Mouse (Mus musculus): Measurements from ENCODE around the gene Gm382. TPM values are rescaled to one million over a fixed set of nuclear protein-coding genes. Genes with fewer than 3 reads are reported as not detected.

Gene Gm382
- total RNA-seq (2012; rRNA removed) (not detected in 2 replicates), polyA plus RNA-seq (2012; ENCODE audit: insufficient read depth in 1 of 2, insufficient read length in 2 of 2, low read depth in 1 of 2, low replicate concordance in 2 of 2, missing spikeins in 1 of 2) (not detected)

DNA sequence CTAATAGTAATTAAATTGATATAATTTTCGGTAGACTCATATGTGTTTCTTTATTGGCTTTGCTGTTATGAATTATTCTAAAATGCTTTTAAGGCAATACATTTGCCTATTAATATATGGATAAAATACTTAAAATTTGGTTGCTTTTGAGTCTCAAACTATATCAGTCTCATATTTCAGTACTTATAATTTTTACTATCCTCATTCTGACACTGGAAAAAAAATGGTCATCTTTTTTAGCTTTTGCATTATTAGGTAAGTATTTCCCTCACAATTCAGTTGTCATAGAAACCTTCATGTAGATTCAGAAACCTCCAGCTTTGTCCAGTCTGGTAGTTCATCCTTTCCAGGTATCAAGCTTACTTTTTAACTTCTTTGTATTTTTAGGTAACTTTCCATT is at the start of gene Gm382:
Gene Gm382, plus strand, starts transcription at position 301 of the 400 bp plus-strand sequence.
- TF ChIP-seq USF1 (IDR thresholded peaks at IDR 0.05; ENCODE audit: low read depth, low read length), result no peak
- TF ChIP-seq CTCF (IDR thresholded peaks at IDR 0.05 in 2 of 3, conservative IDR thresholded peaks at IDR 0.05 in 1 of 3; ENCODE audit: control insufficient read depth in 1 of 3, insufficient read depth in 1 of 3, low read depth in 2 of 3, low read length in 3 of 3, poor library complexity in 1 of 3, severe bottlenecking in 1 of 3), result no peak
- TF ChIP-seq NRF1 (IDR thresholded peaks at IDR 0.05; ENCODE audit: insufficient read depth, low read depth, low read length, poor library complexity, severe bottlenecking), result no peak
- no peak for TF ChIP-seq ZNF384 (IDR thresholded peaks at IDR 0.05; ENCODE audit: low read depth, low read length)
- no peak for TF ChIP-seq MAFK (IDR thresholded peaks at IDR 0.05; ENCODE audit: borderline replicate concordance, low read depth, low read length)
- no peak for TF ChIP-seq POLR2AphosphoS5 (IDR thresholded peaks at IDR 0.05; ENCODE audit: borderline replicate concordance, low read depth, low read length)
- no peak for TF ChIP-seq GATA1 (IDR thresholded peaks at IDR 0.05; ENCODE audit: low read depth, low read length)
- TF ChIP-seq MYC (IDR thresholded peaks at IDR 0.05; ENCODE audit: low read depth, low read length), result no peak
- no peak for TF ChIP-seq MYB (IDR thresholded peaks at IDR 0.05; ENCODE audit: low read depth, low read length)
- TF ChIP-seq CHD1 (IDR thresholded peaks at IDR 0.05; ENCODE audit: low read depth, low read length), result no peak
- no peak for TF ChIP-seq EP300 (IDR thresholded peaks at IDR 0.05; ENCODE audit: low read depth in 1 of 2, low read length in 2 of 2)
- TF ChIP-seq MAX (IDR thresholded peaks at IDR 0.05; ENCODE audit: low read length), result no peak
- no peak for TF ChIP-seq CHD2 (IDR thresholded peaks at IDR 0.05; ENCODE audit: low read length)

GRCm38 (mm10) chrX:127070179-127070578 is 30.4 kb downstream of the Gm382 start:
- Histone ChIP-seq H3K27me3 (ENCODE audit: control insufficient read depth in 1 of 2, insufficient read depth in 2 of 2, low read length in 2 of 2) (no peaks in the 10 kb centered on the region), H3K4me3 (ENCODE audit: control insufficient read depth in 1 of 2, insufficient read depth in 1 of 2, low read depth in 2 of 2, low read length in 2 of 2) (no peak overlapping the region), H3K36me3 (ENCODE audit: control insufficient read depth in 1 of 2, insufficient read depth in 2 of 2, low read length in 2 of 2) (no peaks in the 10 kb centered on the region), H3K79me2 (ENCODE audit: control insufficient read depth, insufficient read depth, low read length, poor library complexity) (no peaks in the 10 kb centered on the region), H3K4me1 (ENCODE audit: control insufficient read depth in 1 of 2, insufficient read depth in 2 of 2, low read length in 2 of 2) (no peaks in the 10 kb centered on the region), H3K9me3 (replicated peaks; ENCODE audit: insufficient read depth, low read length) (no peaks in the 10 kb centered on the region), H3K9ac (ENCODE audit: control insufficient read depth, low read depth, low read length, poor library complexity, severe bottlenecking) (no peak overlapping the region), H3K27ac (ENCODE audit: control insufficient read depth, low read depth, low read length) (no peak overlapping the region)
- DNase-seq (ENCODE audit: low read depth, low spot score), result no peak
- TF ChIP-seq SMC3 (IDR thresholded peaks at IDR 0.05; ENCODE audit: low read depth, low read length), result no peak
- TF ChIP-seq ZMIZ1 (IDR thresholded peaks at IDR 0.05; ENCODE audit: low read depth, low read length), result no peak
- no peak for TF ChIP-seq ZKSCAN1 (IDR thresholded peaks at IDR 0.05; ENCODE audit: low read depth, low read length)
- no peak for TF ChIP-seq RCOR1 (IDR thresholded peaks at IDR 0.05; ENCODE audit: low read depth, low read length)
- no peak for TF ChIP-seq NRF1 (IDR thresholded peaks at IDR 0.05; ENCODE audit: insufficient read depth, low read depth, low read length, poor library complexity, severe bottlenecking)
- no peak for TF ChIP-seq ELF1 (IDR thresholded peaks at IDR 0.05; ENCODE audit: low read depth, low read length)
- no peak for TF ChIP-seq ZNF384 (IDR thresholded peaks at IDR 0.05; ENCODE audit: low read depth, low read length)
- TF ChIP-seq GABPA (IDR thresholded peaks at IDR 0.05; ENCODE audit: low read depth, low read length), result no peak
- no peak for TF ChIP-seq MYC (IDR thresholded peaks at IDR 0.05; ENCODE audit: low read depth, low read length)
- no peak for TF ChIP-seq UBTF (IDR thresholded peaks at IDR 0.05; ENCODE audit: borderline replicate concordance, insufficient read depth, low read depth, low read length)
- TF ChIP-seq RAD21 (IDR thresholded peaks at IDR 0.05; ENCODE audit: low read depth, low read length), result no peak
- no peak for TF ChIP-seq MEF2A (IDR thresholded peaks at IDR 0.05; ENCODE audit: extremely low read depth, insufficient replicate concordance, low read depth, low read length, poor library complexity, severe bottlenecking)
- TF ChIP-seq TAL1 (IDR thresholded peaks at IDR 0.05; ENCODE audit: low read length), result no peak
- no peak for TF ChIP-seq MYB (IDR thresholded peaks at IDR 0.05; ENCODE audit: low read depth, low read length)
- no peak for TF ChIP-seq TBP (IDR thresholded peaks at IDR 0.05; ENCODE audit: low read depth, low read length)
- no peak for TF ChIP-seq MAX (IDR thresholded peaks at IDR 0.05; ENCODE audit: low read length)
- no peak for TF ChIP-seq CTCF (IDR thresholded peaks at IDR 0.05 in 2 of 3, conservative IDR thresholded peaks at IDR 0.05 in 1 of 3; ENCODE audit: control insufficient read depth in 1 of 3, insufficient read depth in 1 of 3, low read depth in 2 of 3, low read length in 3 of 3, poor library complexity in 1 of 3, severe bottlenecking in 1 of 3)
- TF ChIP-seq ZC3H11A (IDR thresholded peaks at IDR 0.05; ENCODE audit: low read depth, low read length), result no peak
- no peak for TF ChIP-seq KAT2A (conservative IDR thresholded peaks at IDR 0.05; ENCODE audit: low read depth, low read length)

More for the DNA sequence above, at the start of gene Gm382:
- no peak within 1 kb of the TSS for H3K27ac ChIP-seq (ENCODE audit: control insufficient read depth, low read depth, low read length)
- no peaks in the 10 kb centered on the region for H3K79me2 ChIP-seq (ENCODE audit: control insufficient read depth, insufficient read depth, low read length, poor library complexity)
- no peak within 1 kb of the TSS for H3K4me3 ChIP-seq (ENCODE audit: control insufficient read depth in 1 of 2, insufficient read depth in 1 of 2, low read depth in 2 of 2, low read length in 2 of 2)
- no peak within 1 kb of the TSS for H3K9ac ChIP-seq (ENCODE audit: control insufficient read depth, low read depth, low read length, poor library complexity, severe bottlenecking)
- H3K36me3 ChIP-seq (ENCODE audit: control insufficient read depth in 1 of 2, insufficient read depth in 2 of 2, low read length in 2 of 2), result no peaks in the 10 kb centered on the region
- H3K27me3 ChIP-seq (ENCODE audit: control insufficient read depth in 1 of 2, insufficient read depth in 2 of 2, low read length in 2 of 2), result no peaks in the 10 kb centered on the region
- DNase-seq (ENCODE audit: low read depth, low spot score), result no peak
- no peaks in the 10 kb centered on the region for H3K9me3 ChIP-seq (replicated peaks; ENCODE audit: insufficient read depth, low read length)
- H3K4me1 ChIP-seq (ENCODE audit: control insufficient read depth in 1 of 2, insufficient read depth in 2 of 2, low read length in 2 of 2), result no peaks in the 10 kb centered on the region

All from MEL (cell line).